Mouse (Mus musculus) liver, embryonic 14.5 days (tissue): ENCODE measurements at regions not wholly inside any gene's neighbourhood (a gene's known extent, or its start where the extent isn't known, plus 50 kb on each side); places are given as distances from the start of the nearest gene placed in this dataset.

Source experiments
- CTCF ChIP-seq: IDR thresholded peaks from 2 replicates; pipeline ENCODE4 v1.5.1; 2016; ENCODE audit warnings: antibody characterized with exemption, low read depth, control low read depth
- EP300 ChIP-seq: IDR thresholded peaks from 2 replicates; pipeline ENCODE4 v1.6.1; 2016; ENCODE audit warnings: antibody characterized with exemption, low read depth

DNA sequence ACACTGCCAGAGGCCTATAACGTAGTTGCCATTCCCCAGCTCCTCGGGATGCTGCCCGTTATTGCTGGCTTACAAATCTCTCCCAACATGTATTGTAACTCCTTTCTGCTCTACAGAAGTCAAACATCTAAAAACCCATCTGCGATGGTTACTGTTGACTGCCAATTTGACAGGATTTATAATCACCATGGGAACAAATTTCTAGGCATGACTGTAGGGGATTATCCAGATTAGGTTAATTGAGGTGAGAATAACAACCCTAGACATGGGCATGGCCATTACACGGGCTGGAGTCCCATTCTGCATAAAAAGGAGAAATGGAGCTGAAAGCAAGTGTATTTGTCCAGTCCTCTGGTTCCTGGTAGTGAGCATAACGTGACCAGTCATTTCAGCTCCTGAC lies 523.4 kb upstream of the Cdh5 start:
- TF ChIP-seq CTCF (no peak), EP300 (no peak)
